Mouse (Mus musculus) intestine, embryonic 15.5 days (tissue): Measurements from ENCODE around the gene Optn. TPM values are rescaled to one million over a fixed set of nuclear protein-coding genes. Genes with fewer than 3 reads are reported as not detected.

Source experiments
- ATAC-seq: fragments of 200-750 bp; cut with Nextera tagmentation; 2 replicates; pipeline ENCODE4 v1.8.0; 2017; ENCODE audit warnings: moderate TSS enrichment, moderate library complexity
- H3K27ac ChIP-seq: fragments of 300-500 bp; sonication (generic); 2 replicates; pipeline ENCODE4 v1.5.1; 2015; ENCODE audit warnings: mild to moderate bottlenecking, inconsistent platforms
- H3K27me3 ChIP-seq: fragments of 300-500 bp; sonication (generic); replicated peaks from 2 replicates; pipeline ENCODE4 v1.6.1; 2015; ENCODE audit warnings: inconsistent platforms
- H3K36me3 ChIP-seq: fragments of 300-500 bp; sonication (generic); 2 replicates; pipeline ENCODE4 v1.6.1; 2015; ENCODE audit warnings: inconsistent platforms
- H3K4me1 ChIP-seq: fragments of 300-500 bp; sonication (generic); replicated peaks from 2 replicates; pipeline ENCODE4 v1.6.1; 2015; ENCODE audit warnings: inconsistent platforms
- H3K4me2 ChIP-seq: fragments of 300-500 bp; sonication (generic); replicated peaks from 2 replicates; pipeline ENCODE4 v1.6.1; 2015; ENCODE audit warnings: mild to moderate bottlenecking, inconsistent platforms
- H3K4me3 ChIP-seq: fragments of 300-500 bp; sonication (generic); replicated peaks from 2 replicates; pipeline ENCODE4 v1.5.1; 2015; ENCODE audit warnings: inconsistent platforms
- H3K9ac ChIP-seq: fragments of 300-500 bp; sonication (generic); 2 replicates; pipeline ENCODE4 v1.6.1; 2015; ENCODE audit warnings: inconsistent platforms
- H3K9me3 ChIP-seq: fragments of 300-500 bp; sonication (generic); 2 replicates; pipeline ENCODE4 v1.6.1; 2016; ENCODE audit warnings: inconsistent platforms
- WGBS: fragments of 180-500 bp; shearing (Covaris S2); methylation state at CpG from one replicate; pipeline ENCODE4 v1.1.7; 2015; 5-methylcytosine and 5-hydroxymethylcytosine counted together
- polyA plus RNA-seq: library from polyadenylated mRNA; unstranded; fragments of >200 nt; fragmentation: Nextera tagmentation; extraction: Ambion mirVana; gene quantifications from 2 replicates; pipeline ENCODE4 v1.2.1, GENCODE M21; 2015

The Optn gene
- polyA plus RNA-seq, 1 experiment from 2014 or later = 17.3 TPM

DNA sequence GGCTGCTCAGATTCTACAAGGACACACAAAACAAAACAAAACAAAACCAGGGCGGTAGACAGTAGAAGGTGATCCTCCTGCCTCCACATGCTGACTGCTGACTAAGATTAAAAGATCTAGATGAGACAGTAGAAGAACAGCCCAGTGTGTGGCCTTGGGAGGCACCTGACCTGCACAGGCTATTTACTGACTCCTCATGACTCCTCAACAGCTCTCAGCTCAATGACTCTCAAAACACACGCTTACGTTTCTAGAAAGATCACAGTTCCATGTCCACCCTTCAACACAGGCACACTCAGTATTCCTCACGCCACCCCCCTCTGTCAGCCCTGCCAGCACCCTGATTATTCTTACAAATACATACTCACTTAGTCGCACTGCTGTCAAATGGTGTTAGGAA is 5.4 kb downstream of the Optn start:
- Histone ChIP-seq H3K4me2 (no peak overlapping the region), H3K4me1 (0 out of 2 replicates have a peak, but pooled peaks cover 1% of the 10 kb centered on the region), H3K9me3 (no peaks in the 10 kb centered on the region), H3K27ac (no peak overlapping the region), H3K4me3 (no peak overlapping the region), H3K36me3 (no peaks in the 10 kb centered on the region), H3K27me3 (no peaks in the 10 kb centered on the region), H3K9ac (no peak overlapping the region)
- WGBS = 80% methylated on average over 5 of the region's 5 CpGs
- no peak for ATAC-seq

DNA sequence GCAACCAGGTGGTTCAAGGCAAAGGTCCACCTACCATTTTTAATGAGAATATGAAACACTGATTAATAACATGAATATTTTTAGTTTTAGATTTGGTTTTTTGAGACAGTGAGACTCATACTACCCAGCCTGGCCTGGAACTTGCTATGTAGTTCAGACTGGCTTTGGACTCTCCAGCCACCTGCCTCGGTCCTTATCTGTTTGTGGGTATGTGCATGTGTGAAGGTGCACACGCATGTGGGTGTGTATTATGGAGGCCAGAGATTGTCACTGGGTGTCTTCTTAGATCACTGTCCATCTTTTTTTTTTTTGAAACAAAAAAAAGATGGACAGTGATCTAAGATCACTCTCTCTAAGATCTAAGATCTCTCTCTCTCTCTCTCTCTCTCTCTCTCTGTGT is 13.3 kb downstream of the Optn start:
- Histone ChIP-seq H3K4me3 (no peak overlapping the region), H3K27me3 (no peaks in the 10 kb centered on the region), H3K4me2 (no peak overlapping the region), H3K9ac (no peak overlapping the region), H3K9me3 (no peaks in the 10 kb centered on the region), H3K27ac (no peak overlapping the region), H3K36me3 (0 out of 2 replicates have a peak, but pooled peaks cover 4% of the 10 kb centered on the region), H3K4me1 (no peaks in the 10 kb centered on the region)
- no peak for ATAC-seq
- 88% methylated on average over 2 of the region's 2 CpGs for WGBS

DNA sequence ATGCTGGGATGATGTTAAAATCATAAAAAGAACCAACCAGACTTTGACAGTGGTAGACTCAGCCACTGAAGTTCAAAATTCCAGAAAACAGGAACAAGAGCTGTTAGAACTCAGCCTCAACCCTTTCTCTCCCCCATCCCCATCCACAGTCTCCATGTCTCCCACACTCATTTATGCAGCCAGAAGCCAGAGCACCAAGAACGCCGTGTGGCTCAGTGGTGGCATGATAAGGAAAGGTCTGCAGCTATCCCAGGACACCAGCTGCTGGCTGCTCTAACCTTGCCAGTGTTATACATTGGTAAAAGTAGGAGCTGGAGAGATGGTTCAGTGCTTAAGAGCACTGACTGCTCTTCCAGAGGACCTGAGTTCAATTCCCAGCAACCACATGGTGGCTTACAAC is 16.8 kb downstream of the Optn start:
- 84% methylated on average over 2 of the region's 2 CpGs for WGBS
- ATAC-seq = no peak

DNA sequence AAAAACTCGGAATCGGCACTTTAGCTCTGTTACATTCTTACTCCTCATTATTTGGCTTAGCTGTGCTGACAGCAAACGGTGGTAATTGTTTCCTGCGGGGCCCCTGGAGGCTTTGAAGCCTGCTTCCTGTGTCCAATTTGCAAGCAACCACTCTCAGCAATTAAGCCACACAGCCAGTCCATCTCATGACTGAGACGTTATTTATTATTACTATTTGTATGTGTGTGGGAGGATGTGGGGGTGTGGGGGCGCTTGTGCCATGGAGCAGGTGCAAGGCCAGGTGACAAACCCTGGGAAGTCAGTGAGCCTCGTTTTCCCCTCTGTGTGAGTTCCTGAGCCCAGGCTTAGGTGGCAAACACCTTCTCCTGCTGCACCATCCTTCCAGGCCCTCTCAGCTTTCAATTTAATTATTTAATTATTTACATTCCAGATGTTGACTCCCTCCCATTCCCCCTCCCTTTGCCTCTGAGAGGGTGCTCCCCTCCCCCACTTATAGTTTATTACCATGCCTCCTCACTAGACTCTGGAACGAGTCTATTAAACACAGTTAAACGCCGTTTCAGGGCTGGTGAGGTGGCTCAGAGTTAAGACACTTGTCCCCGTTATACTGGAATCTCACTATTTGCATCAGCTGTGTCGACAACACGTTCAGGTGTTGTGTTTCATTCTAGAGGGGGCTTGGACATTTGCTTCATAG is 18.4 kb downstream of the Optn start:
- Histone ChIP-seq H3K27ac (no peak overlapping the region), H3K9me3 (no peaks in the 10 kb centered on the region), H3K9ac (no peak overlapping the region), H3K4me3 (no peak overlapping the region), H3K4me2 (no peak overlapping the region), H3K27me3 (no peaks in the 10 kb centered on the region), H3K36me3 (no peaks in the 10 kb centered on the region), H3K4me1 (no peaks in the 10 kb centered on the region)
- no peak for ATAC-seq
- WGBS = 28% methylated on average over 13 of the region's 13 CpGs

More for the DNA sequence above, 16.8 kb downstream of the Optn start:
- Histone ChIP-seq H3K9ac (no peak overlapping the region), H3K4me1 (no peaks in the 10 kb centered on the region), H3K27ac (no peak overlapping the region), H3K27me3 (no peaks in the 10 kb centered on the region), H3K9me3 (no peaks in the 10 kb centered on the region), H3K4me3 (no peak overlapping the region), H3K36me3 (no peaks in the 10 kb centered on the region), H3K4me2 (no peak overlapping the region)

DNA sequence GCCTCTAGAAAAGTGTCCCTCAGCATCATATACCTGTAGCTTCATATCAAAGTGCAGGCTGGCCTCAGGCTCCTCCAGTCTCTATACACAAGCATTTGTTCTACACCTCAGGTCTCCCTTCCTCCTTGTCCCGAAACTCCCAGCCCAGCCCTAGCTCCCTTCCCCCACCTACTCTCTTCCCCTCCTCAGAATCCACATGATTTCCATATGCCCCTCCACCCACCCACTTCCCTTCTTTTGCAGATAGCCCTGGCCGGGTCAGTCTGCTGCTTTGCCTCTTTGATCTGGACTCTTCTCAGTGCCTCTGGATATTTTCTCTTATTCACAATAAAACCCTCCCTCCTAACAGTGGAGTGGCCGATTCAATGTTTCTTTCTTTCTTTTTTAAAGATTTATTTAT is 19.5 kb downstream of the Optn start:
- no peaks in the 10 kb centered on the region for H3K27me3 ChIP-seq
- H3K4me2 ChIP-seq = no peak overlapping the region
- no peaks in the 10 kb centered on the region for H3K9me3 ChIP-seq
- no peak for ATAC-seq
- H3K36me3 ChIP-seq = no peaks in the 10 kb centered on the region
- H3K4me1 ChIP-seq = no peaks in the 10 kb centered on the region
- H3K4me3 ChIP-seq = no peak overlapping the region
- 56% methylated on average over 3 of the region's 3 CpGs for WGBS
- no peak overlapping the region for H3K27ac ChIP-seq
- no peak overlapping the region for H3K9ac ChIP-seq

DNA sequence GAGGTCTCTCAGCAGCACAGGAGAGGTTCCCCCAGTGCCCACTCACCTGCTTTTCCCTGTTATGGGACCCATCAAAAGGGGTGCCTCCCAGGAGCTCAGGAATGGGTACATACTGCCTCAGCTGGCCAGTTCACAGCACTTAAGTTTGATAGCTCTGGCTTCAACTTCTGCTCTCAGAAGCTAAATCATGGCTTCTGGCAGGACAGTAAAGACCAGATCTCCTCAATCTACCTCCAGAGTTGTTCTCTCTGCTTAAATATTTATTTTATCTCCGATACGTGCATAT is 20.4 kb downstream of the Optn start:
- no peak overlapping the region for H3K4me2 ChIP-seq

DNA sequence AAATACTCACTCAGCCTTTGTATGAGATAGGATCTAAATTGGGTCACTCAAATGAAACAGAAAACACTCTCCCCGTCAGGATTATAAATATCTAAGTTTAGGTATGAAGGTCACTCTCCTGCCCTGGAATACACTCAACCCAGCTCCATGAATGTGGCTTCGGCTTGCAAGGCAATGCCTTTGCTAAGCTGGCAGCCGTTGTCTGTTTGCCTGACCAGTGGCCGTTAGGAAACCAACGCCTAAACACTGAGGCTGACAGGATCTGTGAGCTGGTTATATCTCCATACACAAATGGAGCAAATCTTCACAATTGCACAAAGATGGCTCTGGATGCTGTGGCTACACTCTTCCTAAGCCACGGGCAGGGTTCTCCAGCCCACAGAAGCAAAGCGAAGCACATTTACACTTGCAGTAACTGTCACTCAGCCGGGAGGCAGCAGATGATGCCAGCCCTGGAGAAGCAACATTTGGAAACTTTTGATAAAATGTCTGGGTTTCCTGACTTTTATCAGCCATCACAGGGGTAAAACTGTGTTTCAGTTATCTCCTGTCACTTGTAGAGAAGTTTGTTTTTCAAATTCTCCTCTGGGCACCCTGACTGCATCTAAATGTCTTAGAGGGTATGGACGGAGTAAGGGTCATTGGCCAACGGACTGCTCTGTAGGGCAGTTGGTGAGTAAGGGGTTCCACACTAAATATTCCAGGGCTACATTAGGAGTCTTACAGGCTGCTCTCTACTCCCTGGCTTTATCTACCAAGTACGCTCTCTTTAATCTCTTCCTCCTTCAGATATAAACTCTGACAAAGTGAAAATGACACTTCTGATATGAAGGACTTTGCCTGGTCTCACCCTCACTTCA is 21.0 kb downstream of the Optn start:
- H3K9ac ChIP-seq = no peak overlapping the region
- no peaks in the 10 kb centered on the region for H3K27me3 ChIP-seq
- no peak overlapping the region for H3K4me3 ChIP-seq
- no peaks in the 10 kb centered on the region for H3K36me3 ChIP-seq
- H3K27ac ChIP-seq = no peak overlapping the region
- H3K4me1 ChIP-seq = no peaks in the 10 kb centered on the region
- ATAC-seq = no peak
- H3K4me2 ChIP-seq = no peak overlapping the region
- H3K9me3 ChIP-seq = no peaks in the 10 kb centered on the region
- WGBS = 67% methylated on average over 11 of the region's 11 CpGs

More for the DNA sequence above, 20.4 kb downstream of the Optn start:
- no peak overlapping the region for H3K9ac ChIP-seq
- WGBS = 63% methylated on average over 2 of the region's 2 CpGs
- no peaks in the 10 kb centered on the region for H3K4me1 ChIP-seq
- H3K4me3 ChIP-seq = no peak overlapping the region
- ATAC-seq = no peak
- H3K27ac ChIP-seq = no peak overlapping the region
- no peaks in the 10 kb centered on the region for H3K36me3 ChIP-seq
- H3K9me3 ChIP-seq = no peaks in the 10 kb centered on the region
- no peaks in the 10 kb centered on the region for H3K27me3 ChIP-seq

DNA sequence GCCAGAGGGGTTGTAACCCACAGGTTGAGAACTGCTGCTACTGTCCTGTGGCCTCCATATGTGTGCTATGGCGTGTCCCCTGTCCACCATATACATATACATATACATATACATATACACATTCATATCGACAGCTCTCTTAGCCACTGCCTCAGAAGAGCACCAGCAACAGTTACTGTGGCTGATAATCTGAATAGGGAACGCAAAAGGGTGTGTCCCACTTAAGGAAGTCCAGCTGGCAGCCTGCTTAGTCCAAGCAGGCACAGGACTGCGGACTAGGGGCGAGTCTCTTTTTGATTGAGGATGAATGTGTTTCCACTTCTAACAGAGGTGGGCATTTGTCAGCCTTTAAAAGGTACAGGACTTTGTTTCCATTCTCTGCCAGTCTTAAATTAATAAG is 22.0 kb downstream of the Optn start:
- ATAC-seq = no peak
- H3K9ac ChIP-seq = no peak overlapping the region
- no peaks in the 10 kb centered on the region for H3K9me3 ChIP-seq
- WGBS = 80% methylated on average over 5 of the region's 5 CpGs
- no peak overlapping the region for H3K4me2 ChIP-seq
- no peak overlapping the region for H3K27ac ChIP-seq
- no peaks in the 10 kb centered on the region for H3K4me1 ChIP-seq
- H3K27me3 ChIP-seq = no peaks in the 10 kb centered on the region
- no peaks in the 10 kb centered on the region for H3K36me3 ChIP-seq
- H3K4me3 ChIP-seq = no peak overlapping the region

DNA sequence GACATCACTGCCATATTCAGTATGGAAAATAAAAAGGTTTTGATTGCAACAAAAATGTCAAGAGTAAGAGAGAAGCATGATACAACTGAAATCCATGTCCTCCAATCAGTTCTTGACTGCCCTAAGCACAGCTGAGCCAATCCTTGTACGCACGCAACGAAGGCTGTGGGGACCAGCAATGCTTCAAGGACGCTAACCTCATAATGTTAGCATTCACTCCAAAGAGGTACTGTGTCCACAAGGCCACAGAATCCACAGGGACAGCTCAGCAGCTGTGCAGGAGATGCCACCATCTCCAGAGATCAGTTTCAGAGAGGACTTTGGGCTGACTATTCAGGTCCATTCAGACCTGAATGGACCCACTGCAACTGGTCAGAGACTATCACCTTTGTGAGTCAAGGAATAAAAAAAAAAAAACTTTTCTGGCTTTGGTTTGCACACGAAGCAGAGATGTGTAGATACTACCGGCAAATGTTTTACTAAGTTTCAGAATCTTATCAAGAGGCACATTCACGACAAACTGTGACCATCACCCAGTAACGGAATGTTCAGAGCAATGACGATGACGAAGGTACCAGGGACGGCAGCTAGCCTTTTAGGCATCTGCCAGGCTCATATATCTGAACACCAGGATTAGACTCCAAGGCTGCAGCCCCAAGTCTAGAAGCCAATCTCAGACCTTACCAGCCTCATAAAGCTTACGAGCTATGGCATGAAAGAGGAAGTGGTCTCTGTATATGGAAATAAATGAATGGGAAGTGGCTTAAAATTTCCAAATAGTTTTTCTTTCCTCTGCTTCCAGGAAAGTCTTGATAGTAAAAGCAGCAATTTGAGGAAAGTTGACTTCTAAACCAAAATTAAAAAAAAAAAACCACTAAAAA is 23.3 kb downstream of the Optn start:
- no peaks in the 10 kb centered on the region for H3K36me3 ChIP-seq
- H3K4me3 ChIP-seq = no peak overlapping the region
- H3K9ac ChIP-seq = no peak overlapping the region
- no peak overlapping the region for H3K27ac ChIP-seq
- no peaks in the 10 kb centered on the region for H3K27me3 ChIP-seq
- no peaks in the 10 kb centered on the region for H3K4me1 ChIP-seq
- ATAC-seq = no peak
- no peaks in the 10 kb centered on the region for H3K9me3 ChIP-seq
- H3K4me2 ChIP-seq = no peak overlapping the region
- WGBS = 76% methylated on average over 12 of the region's 12 CpGs

DNA sequence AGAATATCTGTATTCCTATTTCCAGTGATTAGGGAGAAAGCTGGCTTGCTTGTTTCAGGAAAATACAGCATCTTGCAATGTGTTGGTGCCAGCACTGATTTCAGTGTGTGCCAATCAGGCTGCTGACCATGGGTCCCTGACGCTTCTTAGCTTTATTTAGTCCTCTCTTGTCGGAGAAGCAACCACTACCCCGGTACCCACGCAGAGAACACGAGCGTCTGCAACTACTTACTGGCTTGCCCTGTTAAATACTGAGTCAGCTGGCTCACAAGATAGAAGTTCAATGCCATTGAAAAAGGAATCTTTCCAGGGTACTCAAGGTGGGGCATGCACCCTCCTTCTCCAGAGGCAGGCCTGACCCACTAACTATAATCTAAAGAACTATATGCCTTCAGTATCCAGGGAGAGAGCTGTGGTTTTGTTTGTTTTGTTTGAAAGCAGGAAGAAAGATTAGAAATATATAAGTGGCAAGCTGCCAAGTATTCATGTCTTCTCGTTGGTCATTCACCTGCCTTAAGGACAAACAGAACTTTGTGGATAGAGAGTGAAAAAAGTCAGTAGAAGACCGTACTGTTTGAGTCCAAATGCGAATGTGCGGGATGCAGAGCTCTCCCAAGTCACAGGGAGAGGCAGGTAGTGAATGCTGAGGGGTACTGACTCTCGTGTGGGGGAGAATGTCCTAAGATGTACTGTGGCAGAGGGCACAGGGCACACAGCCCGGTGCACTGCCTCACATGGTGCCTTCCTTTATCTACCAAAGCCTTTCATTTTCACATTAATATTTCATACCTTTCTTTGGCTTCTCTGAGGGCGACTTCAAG is 24.3 kb downstream of the Optn start:
- H3K4me2 ChIP-seq = no peak overlapping the region
- 0 out of 2 replicates have a peak overlapping the region, but pooled peaks have one; percentile 28 for H3K27ac ChIP-seq
- WGBS = 70% methylated on average over 13 of the region's 13 CpGs
- H3K9ac ChIP-seq = no peak overlapping the region
- H3K9me3 ChIP-seq = no peaks in the 10 kb centered on the region
- H3K36me3 ChIP-seq = no peaks in the 10 kb centered on the region
- peak; percentile 73 for ATAC-seq
- no peaks in the 10 kb centered on the region for H3K27me3 ChIP-seq
- no peaks in the 10 kb centered on the region for H3K4me1 ChIP-seq
- no peak overlapping the region for H3K4me3 ChIP-seq

DNA sequence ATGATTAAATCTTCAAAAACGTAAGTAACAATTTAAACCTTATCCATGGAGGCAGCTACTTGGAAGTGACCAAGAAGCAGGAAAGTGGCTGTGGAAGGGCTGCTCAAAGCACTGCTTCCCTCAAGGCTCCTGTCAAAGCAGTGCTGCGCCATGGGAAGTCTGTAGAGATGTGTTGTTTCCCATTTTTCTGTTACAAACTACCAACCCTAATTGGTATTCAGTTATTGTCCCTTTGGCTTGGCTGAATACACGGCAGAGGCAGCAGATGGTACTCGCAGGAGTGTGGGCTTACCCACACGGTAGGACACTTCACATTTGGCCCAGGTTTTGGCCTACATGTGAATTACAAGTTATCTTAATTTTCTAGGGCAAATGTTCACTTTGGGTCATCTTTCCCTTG is 25.5 kb downstream of the Optn start:
- WGBS = 90% methylated on average over 5 of the region's 5 CpGs
- no peak overlapping the region for H3K9ac ChIP-seq
- H3K27me3 ChIP-seq = no peaks in the 10 kb centered on the region
- H3K4me2 ChIP-seq = no peak overlapping the region
- H3K9me3 ChIP-seq = no peaks in the 10 kb centered on the region
- H3K4me1 ChIP-seq = 0 out of 2 replicates have a peak, but pooled peaks cover 2% of the 10 kb centered on the region
- ATAC-seq = no peak
- no peaks in the 10 kb centered on the region for H3K36me3 ChIP-seq
- H3K27ac ChIP-seq = no peak overlapping the region
- H3K4me3 ChIP-seq = no peak overlapping the region
